Mouse (Mus musculus) brain, embryonic 14.5 days (tissue): ENCODE results near the gene Sdhb.

ENCODE experiments used
- CTCF ChIP-seq: fragments of 200-500 bp; IDR thresholded peaks from 2 replicates; pipeline ENCODE4 v1.5.1; 2012; ENCODE audit warnings: inconsistent platforms, mild to moderate bottlenecking, moderate library complexity, borderline replicate concordance; ENCODE audit not compliant: insufficient read depth, insufficient read length; ENCODE audit errors: extremely low read depth
- POLR2A ChIP-seq: fragments of 200-500 bp; IDR thresholded peaks from 2 replicates; pipeline ENCODE4 v1.6.1; 2012; ENCODE audit warnings: mild to moderate bottlenecking, inconsistent platforms, borderline replicate concordance; ENCODE audit not compliant: poor library complexity, insufficient read depth, insufficient read length, severe bottlenecking; ENCODE audit errors: extremely low read depth

- no peak for TF ChIP-seq CTCF
- no peak for TF ChIP-seq POLR2A
Observed at GRCm38 (mm10) chr4:140963941-140964597, 3.1 kb downstream of the Sdhb start.
